Mouse (Mus musculus): Measurements from ENCODE around the gene Ribc2. TPM values are rescaled to one million over a fixed set of nuclear protein-coding genes. Genes with fewer than 3 reads are reported as not detected.
A peak's percentile ranks its signal among the peaks of the same experiment; 100 is the strongest.

The Ribc2 gene
- polyA plus RNA-seq (2015; fragmentation: Nextera tagmentation; extraction: Ambion mirVana) = 0.77 and 1.3 TPM in 2 replicates

DNA sequence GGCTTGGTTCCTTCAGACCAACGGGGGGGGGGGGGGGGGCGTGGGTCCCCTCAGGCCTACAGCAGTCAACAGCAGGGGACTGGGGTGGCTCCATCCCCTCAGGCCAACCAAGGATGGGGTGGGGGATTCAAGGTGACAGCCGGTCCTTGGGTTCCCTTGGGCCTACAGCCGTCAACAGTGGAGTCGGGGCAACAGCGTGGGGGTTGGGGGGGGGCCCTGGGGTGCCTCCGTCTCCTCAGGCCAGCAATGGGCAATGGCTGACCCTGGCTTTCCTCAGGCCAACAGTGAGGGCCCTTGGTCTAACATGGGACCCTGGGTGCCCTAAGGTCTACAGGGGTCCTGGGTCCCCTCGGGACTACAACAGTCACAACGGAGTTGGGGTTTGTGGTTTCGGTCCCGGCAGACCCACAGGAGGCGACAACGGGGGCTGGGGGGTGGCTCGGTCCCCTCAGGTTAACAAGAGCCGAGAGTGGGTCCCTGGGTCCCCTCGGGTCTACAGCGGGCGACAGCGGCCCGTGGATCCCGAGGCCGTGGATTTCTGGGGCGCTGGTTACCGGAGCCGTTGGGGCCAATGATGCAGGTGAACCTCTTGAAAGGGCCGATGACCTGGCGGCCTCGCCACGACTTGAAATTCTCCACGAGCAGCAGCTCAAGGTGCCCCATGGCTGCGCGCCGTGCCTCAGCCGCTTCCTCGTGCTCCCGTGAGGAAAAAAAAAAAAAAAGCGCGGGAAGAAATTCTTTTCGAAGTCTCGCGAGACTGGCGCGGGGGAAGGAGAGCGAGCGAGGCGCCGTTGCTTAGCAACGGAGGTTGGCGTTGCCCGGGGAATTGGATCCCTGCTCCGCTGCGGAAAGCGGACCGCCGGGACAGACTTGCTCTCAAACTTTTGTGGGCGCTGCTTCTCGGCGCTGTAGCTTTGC is at the start of gene Ribc2, which contains the start of gene Smc1b:
Ribc2 (plus strand) TSS at position 804 of the 918 bp plus-strand sequence.
Smc1b (minus strand) TSS at position 690 of the 918 bp plus-strand sequence.
- whole genome bisulfite sequencing = 30% methylated on average over 58 of the region's 58 CpGs
- Histone ChIP-seq H3K9ac (peak within 1 kb of the TSS; percentile 62), H3K27ac (no peak within 1 kb of the TSS), H3K27me3 (no peaks in the 10 kb centered on the region), H3K4me1 (peaks cover 15% of the 10 kb centered on the region), H3K36me3 (no peaks in the 10 kb centered on the region), H3K4me3 (peak within 1 kb of the TSS; percentile 40), H3K9me3 (peaks cover 5% of the 10 kb centered on the region; the same call in 1 of the 2 replicates), H3K4me2 (peak within 1 kb of the TSS; percentile 66)
- peak; percentile 67; the same call in 1 of the 2 replicates for ATAC-seq (ENCODE audit: insufficient number of reproducible peaks, insufficient read depth, low FRiP score, low TSS enrichment, low read depth)

DNA sequence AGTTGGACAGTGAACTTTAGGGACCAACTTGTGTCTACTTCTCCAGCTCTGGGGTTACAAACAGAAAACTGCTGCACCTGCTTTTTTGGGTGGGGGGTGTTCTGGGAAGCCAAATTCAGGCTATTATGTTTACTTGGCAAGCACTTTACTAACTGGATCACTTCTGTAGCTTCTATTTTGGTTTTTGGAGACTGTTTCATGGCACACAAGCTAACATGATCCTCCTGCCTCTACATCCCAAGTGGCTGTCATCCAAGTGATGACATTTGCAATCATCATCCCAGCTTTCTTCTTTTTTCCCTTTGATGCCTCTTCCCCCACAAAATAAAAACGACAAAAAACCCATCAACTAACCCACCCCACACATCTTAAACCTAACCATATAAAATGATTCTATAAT is 46.2 kb upstream of the Ribc2 start:
- H3K9ac ChIP-seq = no peak overlapping the region
- no peaks in the 10 kb centered on the region for H3K36me3 ChIP-seq
- H3K9me3 ChIP-seq = no peaks in the 10 kb centered on the region
- no peak for ATAC-seq (ENCODE audit: insufficient number of reproducible peaks, insufficient read depth, low FRiP score, low TSS enrichment, low read depth)
- no peak overlapping the region for H3K27ac ChIP-seq
- H3K4me1 ChIP-seq = no peaks in the 10 kb centered on the region
- no peak overlapping the region for H3K4me2 ChIP-seq
- 53% methylated on average over 1 of the region's 1 CpGs for WGBS
- H3K4me3 ChIP-seq = no peak overlapping the region
- no peaks in the 10 kb centered on the region for H3K27me3 ChIP-seq

DNA sequence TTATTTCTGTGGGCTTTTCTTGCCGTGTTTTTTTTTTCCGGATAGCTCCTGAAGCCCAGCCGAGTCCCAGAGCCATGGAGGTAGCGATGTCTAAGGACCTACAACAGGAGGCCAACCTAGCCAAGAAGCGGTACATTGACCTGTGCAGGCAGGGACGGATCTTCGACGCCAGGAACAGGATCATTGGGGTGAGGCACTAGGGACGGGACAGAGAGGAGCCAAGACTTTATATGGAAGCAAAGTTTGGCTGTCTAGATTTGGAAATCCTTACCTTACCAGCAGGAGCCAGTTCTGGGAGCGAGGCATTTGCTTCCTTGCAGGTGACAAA is 279 bp downstream of the Ribc2 start:
- WGBS = 18% methylated on average over 10 of the region's 10 CpGs
- peak overlapping the region; percentile 66 for H3K4me2 ChIP-seq
- peak overlapping the region; percentile 62 for H3K9ac ChIP-seq
- no peak for ATAC-seq (ENCODE audit: insufficient number of reproducible peaks, insufficient read depth, low FRiP score, low TSS enrichment, low read depth)
- no peaks in the 10 kb centered on the region for H3K36me3 ChIP-seq
- H3K4me3 ChIP-seq = peak overlapping the region; percentile 40
- H3K4me1 ChIP-seq = peaks cover 15% of the 10 kb centered on the region
- H3K27ac ChIP-seq = no peak overlapping the region
- H3K27me3 ChIP-seq = no peaks in the 10 kb centered on the region
- H3K9me3 ChIP-seq = peaks cover 5% of the 10 kb centered on the region; the same call in 1 of the 2 replicates

DNA sequence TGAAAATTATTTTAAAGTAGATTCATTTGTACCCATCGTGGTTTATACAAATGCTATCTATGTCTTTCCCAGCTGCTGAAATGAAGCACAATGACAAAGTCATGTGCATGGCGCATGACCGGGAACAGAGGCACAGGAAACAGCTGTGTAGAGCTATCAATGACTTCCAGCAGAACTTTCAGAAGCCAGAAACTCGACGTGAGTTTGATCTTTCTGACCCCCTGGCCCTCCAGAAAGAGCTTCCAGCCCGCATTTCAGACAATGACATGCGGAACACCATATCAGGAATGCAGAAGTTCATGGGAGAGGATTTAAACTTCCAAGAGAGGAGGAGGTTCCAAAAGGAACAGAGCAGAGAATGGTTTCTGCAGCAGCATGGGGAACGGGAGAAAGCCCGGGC is 3.3 kb downstream of the Ribc2 start:
- Histone ChIP-seq H3K4me2 (no peak overlapping the region), H3K9ac (no peak overlapping the region), H3K9me3 (peaks cover 5% of the 10 kb centered on the region; the same call in 1 of the 2 replicates), H3K4me3 (no peak overlapping the region), H3K4me1 (peaks cover 15% of the 10 kb centered on the region), H3K27ac (no peak overlapping the region), H3K27me3 (no peaks in the 10 kb centered on the region), H3K36me3 (no peaks in the 10 kb centered on the region)
- WGBS = 40% methylated on average over 9 of the region's 9 CpGs
- no peak for ATAC-seq (ENCODE audit: insufficient number of reproducible peaks, insufficient read depth, low FRiP score, low TSS enrichment, low read depth)

DNA sequence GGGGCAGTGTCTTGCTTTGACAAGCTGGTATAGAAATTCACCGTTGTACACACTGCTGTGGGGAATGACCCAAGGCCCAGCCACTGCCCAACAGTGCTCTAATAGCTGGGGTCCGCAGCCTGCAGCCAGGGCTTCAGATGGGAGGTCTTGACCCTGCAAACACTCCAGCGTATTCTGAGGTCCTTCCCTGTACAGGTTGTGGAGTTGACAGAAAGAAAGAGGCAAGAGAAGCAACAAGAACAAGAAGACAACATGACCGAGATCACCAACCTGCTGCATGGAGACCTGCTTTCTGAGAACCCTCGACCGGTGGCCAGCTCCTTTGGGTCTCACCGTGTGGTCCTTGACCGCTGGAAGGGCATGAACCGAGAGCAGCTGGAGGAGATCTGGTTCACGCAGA is 9.4 kb downstream of the Ribc2 start:
- Histone ChIP-seq H3K27me3 (no peaks in the 10 kb centered on the region), H3K4me2 (no peak overlapping the region), H3K4me1 (no peaks in the 10 kb centered on the region), H3K27ac (no peak overlapping the region), H3K9me3 (no peaks in the 10 kb centered on the region), H3K4me3 (no peak overlapping the region), H3K36me3 (no peaks in the 10 kb centered on the region), H3K9ac (no peak overlapping the region)
- WGBS = 83% methylated on average over 10 of the region's 10 CpGs
- no peak for ATAC-seq (ENCODE audit: insufficient number of reproducible peaks, insufficient read depth, low FRiP score, low TSS enrichment, low read depth)

DNA sequence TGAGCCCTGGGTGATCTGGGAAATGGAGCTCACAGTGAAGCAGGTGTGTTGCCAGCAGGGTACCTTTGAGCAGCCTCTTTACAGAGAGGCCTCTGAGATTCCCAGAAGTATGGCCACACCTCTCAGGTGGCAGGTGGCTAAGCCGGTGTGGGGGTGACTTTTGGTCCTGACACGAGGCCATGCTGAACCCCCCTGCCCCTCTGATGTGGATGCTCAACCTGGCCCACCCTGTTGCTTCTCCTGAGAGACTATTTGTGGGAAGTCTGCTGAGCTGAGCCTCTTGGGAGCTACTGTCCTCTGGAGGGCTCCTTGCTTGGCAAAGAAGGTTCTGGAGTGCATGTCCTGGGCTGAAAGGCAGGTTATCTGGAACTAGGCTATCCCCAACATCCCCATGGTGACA is 10.6 kb downstream of the Ribc2 start:
- no peak overlapping the region for H3K4me3 ChIP-seq
- 63% methylated on average over 2 of the region's 2 CpGs for WGBS
- no peaks in the 10 kb centered on the region for H3K4me1 ChIP-seq
- H3K4me2 ChIP-seq = no peak overlapping the region
- no peaks in the 10 kb centered on the region for H3K9me3 ChIP-seq
- ATAC-seq (ENCODE audit: insufficient number of reproducible peaks, insufficient read depth, low FRiP score, low TSS enrichment, low read depth) = no peak
- no peak overlapping the region for H3K27ac ChIP-seq
- H3K9ac ChIP-seq = no peak overlapping the region
- no peaks in the 10 kb centered on the region for H3K36me3 ChIP-seq
- H3K27me3 ChIP-seq = no peaks in the 10 kb centered on the region

DNA sequence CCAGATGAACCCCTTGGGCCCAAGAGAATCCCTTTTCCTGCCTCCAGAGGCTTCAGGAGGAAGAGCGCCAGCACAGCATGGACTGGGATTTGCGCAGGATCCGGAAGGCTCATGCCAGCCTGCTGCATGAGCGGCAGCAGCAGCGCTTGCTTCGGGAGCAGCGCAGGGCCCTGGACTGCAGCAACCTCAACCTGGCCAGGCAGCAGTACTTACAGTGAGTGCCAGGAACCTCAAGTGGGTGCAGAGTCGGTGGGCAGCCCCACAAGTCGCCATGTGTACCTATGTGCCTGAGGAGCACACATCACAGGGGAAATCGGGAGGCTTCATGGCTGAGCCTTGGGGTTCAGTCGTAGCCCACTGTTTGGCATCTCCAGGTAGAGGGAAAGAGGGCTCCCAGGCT is 11.3 kb downstream of the Ribc2 start:
- H3K4me2 ChIP-seq = no peak overlapping the region
- no peaks in the 10 kb centered on the region for H3K9me3 ChIP-seq
- no peak for ATAC-seq (ENCODE audit: insufficient number of reproducible peaks, insufficient read depth, low FRiP score, low TSS enrichment, low read depth)
- WGBS = 84% methylated on average over 11 of the region's 11 CpGs
- no peak overlapping the region for H3K4me3 ChIP-seq
- H3K9ac ChIP-seq = no peak overlapping the region
- H3K27ac ChIP-seq = no peak overlapping the region
- H3K36me3 ChIP-seq = no peaks in the 10 kb centered on the region
- H3K27me3 ChIP-seq = no peaks in the 10 kb centered on the region
- H3K4me1 ChIP-seq = no peaks in the 10 kb centered on the region

DNA sequence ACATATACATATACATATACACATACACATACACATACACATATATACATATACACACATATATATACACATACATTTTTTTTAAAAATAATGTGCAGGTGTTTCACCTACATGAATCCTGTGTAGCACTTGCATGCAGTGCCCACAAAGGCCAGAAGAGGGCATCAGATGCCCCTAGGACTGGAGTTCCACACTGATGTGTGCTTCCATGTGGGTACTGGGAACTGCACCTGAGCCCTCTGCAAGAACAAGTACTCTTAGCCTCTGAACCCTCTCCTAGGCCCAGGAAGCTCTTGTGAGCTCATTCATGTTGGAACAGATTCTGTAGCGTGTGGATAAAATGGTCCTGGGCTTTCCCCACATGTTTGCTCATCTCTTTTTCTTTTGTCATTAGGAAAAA is 11.9 kb downstream of the Ribc2 start:
- H3K36me3 ChIP-seq = no peaks in the 10 kb centered on the region
- H3K4me2 ChIP-seq = no peak overlapping the region
- no peaks in the 10 kb centered on the region for H3K27me3 ChIP-seq
- no peak overlapping the region for H3K27ac ChIP-seq
- 94% methylated on average over 1 of the region's 1 CpGs for WGBS
- H3K9ac ChIP-seq = no peak overlapping the region
- no peaks in the 10 kb centered on the region for H3K4me1 ChIP-seq
- H3K9me3 ChIP-seq = no peaks in the 10 kb centered on the region
- ATAC-seq (ENCODE audit: insufficient number of reproducible peaks, insufficient read depth, low FRiP score, low TSS enrichment, low read depth) = no peak
- H3K4me3 ChIP-seq = no peak overlapping the region

DNA sequence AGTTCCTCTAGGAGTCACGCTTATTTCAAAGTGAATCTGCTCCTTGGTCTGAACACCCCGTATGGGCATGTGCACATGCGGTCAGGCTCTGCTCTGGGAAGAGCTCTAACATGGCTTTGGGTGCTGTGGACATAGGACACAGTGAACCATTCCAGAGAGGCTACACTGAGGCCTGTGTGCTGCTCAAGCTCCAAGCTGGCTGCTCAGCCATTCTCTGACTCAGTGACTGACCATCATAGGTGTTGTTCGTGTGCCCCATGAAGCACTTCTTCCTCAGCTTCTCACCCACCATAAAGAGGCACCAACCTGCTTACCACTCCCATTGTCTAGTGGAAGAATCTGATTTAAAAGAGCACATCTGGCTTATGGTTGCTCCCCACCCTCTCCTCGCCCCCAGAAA is 12.4 kb downstream of the Ribc2 start:
- Histone ChIP-seq H3K27me3 (no peaks in the 10 kb centered on the region), H3K4me3 (no peak overlapping the region), H3K27ac (no peak overlapping the region), H3K4me1 (no peaks in the 10 kb centered on the region), H3K4me2 (no peak overlapping the region), H3K9ac (no peak overlapping the region), H3K36me3 (no peaks in the 10 kb centered on the region), H3K9me3 (no peaks in the 10 kb centered on the region)
- WGBS = 87% methylated on average over 5 of the region's 5 CpGs
- ATAC-seq (ENCODE audit: insufficient number of reproducible peaks, insufficient read depth, low FRiP score, low TSS enrichment, low read depth) = no peak

DNA sequence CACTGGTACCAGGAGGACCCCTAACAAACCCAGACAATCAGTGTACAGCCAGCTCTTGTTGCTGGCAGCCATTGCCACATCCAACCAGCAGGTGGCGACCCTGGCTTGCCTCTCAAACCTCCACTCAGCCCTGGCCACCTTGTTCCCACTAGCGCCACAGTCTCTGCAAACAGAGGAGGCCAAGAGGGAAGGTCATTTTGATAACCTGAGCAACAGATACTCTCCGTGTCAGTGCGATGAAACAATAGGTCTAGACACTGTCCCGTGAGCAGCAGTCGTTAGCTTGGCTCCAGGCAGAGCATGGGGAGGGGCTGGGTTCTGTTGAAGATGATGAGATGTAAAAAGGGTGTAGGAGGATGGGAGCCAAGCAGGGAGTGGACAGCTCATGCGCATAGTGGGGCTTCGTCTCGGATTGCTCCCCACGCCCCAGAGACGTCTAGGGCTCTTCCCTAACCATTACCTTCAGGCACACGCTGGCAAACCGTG is 19.6 kb downstream of the Ribc2 start:
- no peak for ATAC-seq (ENCODE audit: insufficient number of reproducible peaks, insufficient read depth, low FRiP score, low TSS enrichment, low read depth)
- no peak overlapping the region for H3K4me2 ChIP-seq
- 31% methylated on average over 13 of the region's 13 CpGs for WGBS

DNA sequence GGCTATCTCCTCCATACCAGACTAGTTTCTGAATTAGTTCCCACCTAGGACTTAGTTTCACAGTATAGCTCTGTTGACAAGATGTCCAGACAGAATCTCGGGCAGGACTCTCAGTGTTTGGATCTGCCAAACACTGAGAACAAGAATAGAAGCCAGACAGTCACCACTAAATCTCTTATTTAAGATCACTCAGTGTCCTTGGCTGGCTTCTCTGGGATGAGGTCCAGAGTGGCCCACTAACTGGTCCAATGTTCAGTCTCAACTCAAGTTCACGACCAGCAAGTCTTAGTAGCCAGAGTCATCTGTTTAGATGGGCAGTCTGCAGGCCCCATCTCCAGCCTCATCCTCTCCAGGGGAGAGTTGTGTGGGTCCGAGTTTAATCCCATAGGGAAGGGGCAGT is 20.7 kb downstream of the Ribc2 start:
- Histone ChIP-seq H3K4me2 (no peak overlapping the region), H3K27ac (no peak overlapping the region), H3K9ac (no peak overlapping the region), H3K4me1 (peaks cover 11% of the 10 kb centered on the region), H3K9me3 (no peaks in the 10 kb centered on the region), H3K27me3 (no peaks in the 10 kb centered on the region; the same call in 1 of the 2 replicates), H3K4me3 (no peak overlapping the region), H3K36me3 (no peaks in the 10 kb centered on the region)
- WGBS = 76% methylated on average over 3 of the region's 3 CpGs
- no peak for ATAC-seq (ENCODE audit: insufficient number of reproducible peaks, insufficient read depth, low FRiP score, low TSS enrichment, low read depth)

More for the DNA sequence above, 19.6 kb downstream of the Ribc2 start:
- no peak overlapping the region for H3K9ac ChIP-seq
- H3K4me3 ChIP-seq = no peak overlapping the region
- H3K4me1 ChIP-seq = peaks cover 11% of the 10 kb centered on the region
- no peaks in the 10 kb centered on the region; the same call in 1 of the 2 replicates for H3K27me3 ChIP-seq
- H3K9me3 ChIP-seq = no peaks in the 10 kb centered on the region
- H3K36me3 ChIP-seq = no peaks in the 10 kb centered on the region
- no peak overlapping the region for H3K27ac ChIP-seq

DNA sequence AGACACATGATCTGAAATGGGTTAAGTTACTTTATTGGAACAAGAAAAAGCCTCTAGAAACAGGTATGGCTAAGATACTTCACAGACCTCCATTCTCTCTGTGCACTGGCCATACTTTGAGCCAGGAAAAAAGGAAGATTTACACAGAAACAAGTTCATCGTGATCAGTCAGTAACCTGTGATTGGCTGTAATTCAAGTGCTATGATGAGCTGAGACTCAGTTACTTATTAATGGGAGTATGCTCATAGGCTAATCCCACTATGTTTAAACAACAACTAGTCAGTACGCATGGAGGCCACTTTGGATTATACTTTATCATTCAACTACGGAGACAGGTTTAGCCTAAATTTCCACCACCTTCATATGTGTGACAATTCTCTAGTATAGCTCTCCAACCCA is 22.2 kb downstream of the Ribc2 start:
- no peak for ATAC-seq (ENCODE audit: insufficient number of reproducible peaks, insufficient read depth, low FRiP score, low TSS enrichment, low read depth)
- Histone ChIP-seq H3K27me3 (no peaks in the 10 kb centered on the region; the same call in 1 of the 2 replicates), H3K9ac (no peak overlapping the region), H3K9me3 (no peaks in the 10 kb centered on the region), H3K36me3 (no peaks in the 10 kb centered on the region), H3K4me3 (no peak overlapping the region), H3K27ac (no peak overlapping the region), H3K4me2 (no peak overlapping the region), H3K4me1 (peaks cover 11% of the 10 kb centered on the region)
- WGBS = 90% methylated on average over 3 of the region's 3 CpGs
